Mouse (Mus musculus) neural tube, embryonic 15.5 days (tissue): ENCODE results near the gene St8sia6. TPM values are rescaled to one million over a fixed set of nuclear protein-coding genes. Genes with fewer than 3 reads are reported as not detected.
"Not testable (repeated sequence)": the region's sequence is repeated elsewhere in the genome, so short reads cannot be mapped to it uniquely, and the experiment has no call there.

Source experiments
- ATAC-seq: fragments of 200-750 bp; cut with Nextera tagmentation; 2 replicates; pipeline ENCODE4 v1.8.0; 2017; ENCODE audit warnings: mild to moderate bottlenecking, moderate TSS enrichment, moderate library complexity; ENCODE audit not compliant: low FRiP score
- H3K27ac ChIP-seq: fragments of 300-500 bp; sonication (generic); replicated peaks from 2 replicates; pipeline ENCODE4 v1.5.1; 2015; ENCODE audit warnings: mild to moderate bottlenecking, inconsistent platforms
- H3K27me3 ChIP-seq: fragments of 300-500 bp; sonication (generic); replicated peaks from 2 replicates; pipeline ENCODE4 v1.6.1; 2015; ENCODE audit warnings: inconsistent platforms
- H3K36me3 ChIP-seq: fragments of 300-500 bp; sonication (generic); 2 replicates; pipeline ENCODE4 v1.6.1; 2015; ENCODE audit warnings: inconsistent platforms
- H3K4me1 ChIP-seq: fragments of 300-500 bp; sonication (generic); 2 replicates; pipeline ENCODE4 v1.6.1; 2015; ENCODE audit warnings: inconsistent platforms
- H3K4me2 ChIP-seq: fragments of 300-500 bp; sonication (generic); 2 replicates; pipeline ENCODE4 v1.6.1; 2015; ENCODE audit warnings: inconsistent platforms, mild to moderate bottlenecking, moderate library complexity
- H3K4me3 ChIP-seq: fragments of 300-500 bp; sonication (generic); replicated peaks from 2 replicates; pipeline ENCODE4 v1.5.1; 2015; ENCODE audit warnings: mild to moderate bottlenecking, inconsistent platforms
- H3K9ac ChIP-seq: fragments of 300-500 bp; sonication (generic); replicated peaks from 2 replicates; pipeline ENCODE4 v1.6.1; 2015; ENCODE audit warnings: mild to moderate bottlenecking, inconsistent platforms
- H3K9me3 ChIP-seq: fragments of 300-500 bp; sonication (generic); replicated peaks from 2 replicates; pipeline ENCODE4 v1.6.1; 2016; ENCODE audit warnings: inconsistent platforms
- WGBS: fragments of 180-500 bp; shearing (Covaris S2); methylation state at CpG from one replicate; pipeline ENCODE4 v1.1.7; 2015; ENCODE audit warnings: mixed read lengths; 5-methylcytosine and 5-hydroxymethylcytosine counted together
- polyA plus RNA-seq: library from polyadenylated mRNA; unstranded; fragments of >200 nt; fragmentation: Nextera tagmentation; extraction: Ambion mirVana; gene quantifications from 2 replicates; pipeline ENCODE4 v1.2.1, GENCODE M21; 2015

St8sia6 gene
- polyA plus RNA-seq, 1 experiment from 2014 or later, result 2.3 TPM

DNA sequence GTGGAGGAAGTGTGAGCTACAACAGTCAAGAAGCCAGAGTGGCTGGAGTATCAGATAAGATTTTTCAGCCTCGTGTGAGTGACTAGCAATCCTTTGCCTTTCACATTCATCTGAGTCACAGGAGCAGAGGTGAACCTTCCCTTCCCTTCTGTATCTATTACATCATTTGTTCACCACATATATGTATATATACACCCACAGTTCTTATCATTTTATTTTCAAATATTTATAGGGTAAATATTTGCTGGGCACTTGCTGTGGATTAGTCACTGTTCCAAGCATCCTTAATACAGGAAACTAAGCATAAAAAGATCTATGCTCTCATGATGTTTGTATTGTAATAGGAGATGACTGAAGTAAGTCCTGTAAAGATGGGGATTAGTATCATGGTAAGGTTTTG, 85.1 kb downstream of the St8sia6 start:
- H3K9me3 ChIP-seq, result no peaks in the 10 kb centered on the region
- ATAC-seq, result no peak
- H3K27me3 ChIP-seq, result no peaks in the 10 kb centered on the region
- 86% methylated on average over 1 of the region's 1 CpGs for WGBS
- H3K36me3 ChIP-seq, result no peaks in the 10 kb centered on the region
- H3K4me2 ChIP-seq, result no peak overlapping the region
- no peak overlapping the region for H3K4me3 ChIP-seq
- H3K9ac ChIP-seq, result no peak overlapping the region
- no peak overlapping the region for H3K27ac ChIP-seq
- no peaks in the 10 kb centered on the region for H3K4me1 ChIP-seq

DNA sequence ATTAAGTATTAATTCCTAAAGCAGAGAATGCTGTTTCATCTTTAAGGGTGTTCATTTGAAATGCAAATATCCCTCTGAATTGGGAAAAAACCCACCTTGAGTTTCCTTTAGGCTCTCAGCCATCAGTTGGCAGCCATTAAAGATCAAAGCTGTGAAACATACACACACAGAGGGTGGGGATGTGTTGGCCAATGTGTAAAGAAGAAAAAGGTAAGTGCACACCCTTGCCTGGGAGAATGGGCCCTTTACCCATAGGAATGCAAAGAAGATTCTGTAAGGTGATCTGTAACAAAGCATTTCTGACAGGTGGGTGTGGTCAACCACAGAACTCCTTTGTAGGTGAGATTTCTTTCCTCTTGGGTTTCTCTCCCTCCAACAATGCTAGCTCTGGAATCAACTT, 96.3 kb downstream of the St8sia6 start:
- ATAC-seq, result no peak
- H3K27ac ChIP-seq, result no peak overlapping the region
- H3K36me3 ChIP-seq, result no peaks in the 10 kb centered on the region
- no peaks in the 10 kb centered on the region for H3K4me1 ChIP-seq
- no peaks in the 10 kb centered on the region for H3K27me3 ChIP-seq
- H3K9ac ChIP-seq, result no peak overlapping the region
- H3K4me3 ChIP-seq, result no peak overlapping the region
- H3K4me2 ChIP-seq, result no peak overlapping the region
- no peaks in the 10 kb centered on the region for H3K9me3 ChIP-seq

GRCm38 (mm10) chr2:13694417-13694816, 99.4 kb downstream of the St8sia6 start:
- no peaks in the 10 kb centered on the region for H3K27me3 ChIP-seq
- H3K36me3 ChIP-seq, result no peaks in the 10 kb centered on the region
- peak; percentile 41; the same call in 1 of the 2 replicates for ATAC-seq
- H3K4me2 ChIP-seq, result no peak overlapping the region
- no peak overlapping the region for H3K27ac ChIP-seq
- H3K9ac ChIP-seq, result no peak overlapping the region
- no peaks in the 10 kb centered on the region for H3K4me1 ChIP-seq
- WGBS, result 72% methylated on average over 2 of the region's 2 CpGs
- H3K4me3 ChIP-seq, result no peak overlapping the region
- H3K9me3 ChIP-seq, result no peaks in the 10 kb centered on the region

DNA sequence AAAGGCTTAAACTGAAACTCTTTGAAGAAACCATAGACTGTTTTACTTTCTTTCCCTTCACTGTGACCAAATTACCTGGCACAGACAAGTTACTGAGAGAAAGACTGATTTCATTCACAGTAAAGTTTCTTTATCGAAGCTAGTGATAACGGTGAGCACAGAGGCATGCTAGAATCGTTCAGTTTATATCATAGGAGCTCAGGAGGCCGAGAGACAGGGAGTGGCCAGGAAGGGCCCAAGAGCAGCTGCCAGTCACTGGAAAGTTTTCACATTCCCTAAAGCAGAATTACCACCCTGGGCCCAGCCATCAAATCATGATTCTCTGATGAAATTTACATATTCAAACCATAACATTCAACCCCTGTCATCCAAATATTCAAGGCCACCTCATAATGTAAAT, 109.5 kb downstream of the St8sia6 start:
- peaks cover 8% of the 10 kb centered on the region; the same call in 1 of the 2 replicates for H3K4me1 ChIP-seq
- H3K27me3 ChIP-seq, result no peaks in the 10 kb centered on the region
- H3K9ac ChIP-seq, result no peak overlapping the region
- no peak overlapping the region for H3K4me3 ChIP-seq
- H3K36me3 ChIP-seq, result no peaks in the 10 kb centered on the region
- no peaks in the 10 kb centered on the region for H3K9me3 ChIP-seq
- H3K4me2 ChIP-seq, result no peak overlapping the region
- no peak for ATAC-seq
- no peak overlapping the region for H3K27ac ChIP-seq
- 81% methylated on average over 4 of the region's 4 CpGs for WGBS

- Histone ChIP-seq H3K9ac (no peak overlapping the region), H3K4me3 (no peak overlapping the region), H3K27ac (no peak overlapping the region), H3K9me3 (no peaks in the 10 kb centered on the region), H3K4me1 (peaks cover 8% of the 10 kb centered on the region; the same call in 1 of the 2 replicates), H3K4me2 (no peak overlapping the region), H3K36me3 (no peaks in the 10 kb centered on the region), H3K27me3 (no peaks in the 10 kb centered on the region)
- WGBS, result 44% methylated on average over 2 of the region's 2 CpGs
- ATAC-seq, result no peak; the same call in 1 of the 2 replicates
Measured at GRCm38 (mm10) chr2:13683205-13683570, 110.7 kb downstream of the St8sia6 start.

DNA sequence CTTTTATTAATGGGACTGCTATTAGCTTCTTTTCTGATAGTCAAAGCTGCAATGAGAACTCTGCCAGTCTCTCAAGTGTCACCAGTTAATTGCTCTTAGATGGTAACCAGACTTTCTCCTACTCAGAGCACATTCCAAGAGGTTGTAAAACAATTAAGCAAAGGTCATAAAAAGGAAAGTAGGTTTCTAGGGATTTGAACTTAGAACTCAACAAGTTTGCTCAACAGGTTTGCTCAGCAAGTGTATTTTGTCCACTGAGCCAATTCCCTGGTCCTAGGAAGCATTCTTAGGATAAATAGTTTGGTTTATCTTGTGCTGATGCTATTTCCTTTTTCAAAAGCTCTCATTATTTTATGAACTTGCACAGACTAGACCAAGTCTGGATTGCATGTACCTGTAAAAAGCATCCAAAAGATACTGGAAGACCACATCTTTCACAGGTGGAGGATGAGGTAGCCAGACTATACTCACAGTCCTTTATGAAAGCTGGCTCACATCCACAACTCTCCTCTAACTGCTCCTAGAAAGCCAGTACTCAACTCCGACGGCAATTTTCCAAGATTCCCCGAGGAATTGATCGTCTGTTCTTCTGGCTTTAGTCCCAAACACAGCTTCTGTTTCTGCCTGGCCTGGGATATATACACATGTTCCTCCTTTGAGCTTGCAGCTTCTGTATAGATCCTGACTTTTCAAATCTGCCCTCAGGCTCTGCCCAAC, 111.2 kb downstream of the St8sia6 start:
- Histone ChIP-seq H3K4me3 (no peak overlapping the region), H3K36me3 (no peaks in the 10 kb centered on the region), H3K27ac (no peak overlapping the region), H3K9ac (no peak overlapping the region), H3K4me1 (peaks cover 8% of the 10 kb centered on the region; the same call in 1 of the 2 replicates), H3K4me2 (no peak overlapping the region), H3K9me3 (no peaks in the 10 kb centered on the region), H3K27me3 (no peaks in the 10 kb centered on the region)
- WGBS, result 38% methylated on average over 4 of the region's 4 CpGs
- peak; percentile 68 for ATAC-seq

DNA sequence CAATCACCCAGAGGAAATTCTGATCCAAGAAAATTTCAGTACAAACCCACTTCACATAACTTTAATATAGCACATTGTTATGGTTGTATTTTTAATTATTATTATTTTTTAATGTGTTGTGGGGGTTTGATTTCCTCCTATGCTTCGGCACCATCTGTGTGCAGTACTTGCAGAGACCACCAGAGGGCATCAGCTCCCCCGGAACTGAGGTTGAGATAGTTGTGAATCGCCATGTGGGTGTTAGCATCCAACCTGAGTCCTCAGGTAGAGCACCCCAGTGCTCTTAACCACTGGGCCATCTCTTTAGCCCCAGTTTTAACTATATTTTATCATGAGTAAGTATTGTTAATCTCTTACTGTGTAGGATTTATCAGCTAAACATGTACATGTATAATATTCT, 120.9 kb downstream of the St8sia6 start:
- WGBS, result 68% methylated on average over 3 of the region's 3 CpGs
- ATAC-seq, result no peak
- Histone ChIP-seq H3K4me2 (no peak overlapping the region), H3K4me3 (no peak overlapping the region), H3K27me3 (no peaks in the 10 kb centered on the region), H3K9me3 (no peaks in the 10 kb centered on the region), H3K27ac (no peak overlapping the region), H3K36me3 (no peaks in the 10 kb centered on the region), H3K4me1 (no peaks in the 10 kb centered on the region), H3K9ac (no peak overlapping the region)

GRCm38 (mm10) chr2:13672426-13672825, 121.4 kb downstream of the St8sia6 start:
- Histone ChIP-seq H3K9me3 (no peaks in the 10 kb centered on the region), H3K4me2 (no peak overlapping the region), H3K27ac (no peak overlapping the region), H3K4me3 (no peak overlapping the region), H3K36me3 (no peaks in the 10 kb centered on the region), H3K9ac (no peak overlapping the region), H3K27me3 (no peaks in the 10 kb centered on the region), H3K4me1 (no peaks in the 10 kb centered on the region)
- 82% methylated on average over 12 of the region's 12 CpGs for WGBS
- no peak for ATAC-seq

- WGBS, result 39% methylated on average over 1 of the region's 1 CpGs
- no peak overlapping the region for H3K4me3 ChIP-seq
- no peaks in the 10 kb centered on the region for H3K27me3 ChIP-seq
- no peaks in the 10 kb centered on the region for H3K36me3 ChIP-seq
- no peak overlapping the region for H3K9ac ChIP-seq
- no peak overlapping the region for H3K27ac ChIP-seq
- H3K4me1 ChIP-seq, result peaks cover 3% of the 10 kb centered on the region
- no peaks in the 10 kb centered on the region for H3K9me3 ChIP-seq
- ATAC-seq, result no peak
- no peak overlapping the region for H3K4me2 ChIP-seq
Measured at GRCm38 (mm10) chr2:13634866-13635265, 159.0 kb downstream of the St8sia6 start.

DNA sequence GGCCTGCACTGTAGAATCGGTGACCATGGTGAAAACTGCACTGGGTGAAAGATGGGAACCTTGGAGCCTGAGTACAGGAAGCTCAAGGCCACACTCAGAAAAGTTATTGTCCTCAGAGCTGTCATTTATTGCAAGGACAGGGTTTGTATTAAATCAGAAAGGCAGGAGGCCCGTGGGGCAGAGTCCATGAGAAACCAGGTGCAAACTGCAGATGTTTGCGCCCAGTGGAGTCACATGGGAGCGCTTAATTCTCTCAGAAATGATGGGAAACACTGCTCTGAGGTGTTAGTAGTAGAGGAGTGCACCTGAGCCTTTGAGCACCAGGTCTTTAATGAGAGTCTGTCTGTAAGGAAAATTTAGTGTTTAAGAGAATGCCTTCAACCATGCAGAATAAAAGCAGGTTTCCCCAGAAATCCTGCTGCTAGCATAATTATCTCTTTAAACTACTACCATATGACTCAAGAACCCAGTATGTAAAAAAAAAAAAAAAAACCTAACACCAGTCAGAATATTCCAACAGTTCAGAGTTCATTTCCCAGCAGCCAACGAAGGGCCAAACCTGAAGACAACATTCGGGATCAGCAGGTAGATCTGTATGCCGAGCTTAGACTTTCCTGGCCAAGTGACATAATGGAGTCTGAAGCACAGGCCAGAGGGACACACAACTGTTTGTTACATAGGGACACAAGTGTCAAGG, 163.6 kb downstream of the St8sia6 start:
- H3K9me3 ChIP-seq, result no peaks in the 10 kb centered on the region
- 62% methylated on average over 7 of the region's 7 CpGs for WGBS
- peak; percentile 63 for ATAC-seq
- H3K27ac ChIP-seq, result no peak overlapping the region
- peaks cover 3% of the 10 kb centered on the region for H3K4me1 ChIP-seq
- no peaks in the 10 kb centered on the region for H3K27me3 ChIP-seq
- H3K9ac ChIP-seq, result no peak overlapping the region
- H3K4me2 ChIP-seq, result no peak overlapping the region
- no peak overlapping the region for H3K4me3 ChIP-seq
- H3K36me3 ChIP-seq, result no peaks in the 10 kb centered on the region

- H3K27me3 ChIP-seq, H3K9ac ChIP-seq, H3K4me2 ChIP-seq, H3K9me3 ChIP-seq, H3K27ac ChIP-seq, H3K36me3 ChIP-seq, H3K4me3 ChIP-seq, ATAC-seq, H3K4me1 ChIP-seq: not testable (repeated sequence)
- 71% methylated on average over 5 of the region's 5 CpGs for WGBS
Measured at GRCm38 (mm10) chr2:13603636-13604035, 190.2 kb downstream of the St8sia6 start.

DNA sequence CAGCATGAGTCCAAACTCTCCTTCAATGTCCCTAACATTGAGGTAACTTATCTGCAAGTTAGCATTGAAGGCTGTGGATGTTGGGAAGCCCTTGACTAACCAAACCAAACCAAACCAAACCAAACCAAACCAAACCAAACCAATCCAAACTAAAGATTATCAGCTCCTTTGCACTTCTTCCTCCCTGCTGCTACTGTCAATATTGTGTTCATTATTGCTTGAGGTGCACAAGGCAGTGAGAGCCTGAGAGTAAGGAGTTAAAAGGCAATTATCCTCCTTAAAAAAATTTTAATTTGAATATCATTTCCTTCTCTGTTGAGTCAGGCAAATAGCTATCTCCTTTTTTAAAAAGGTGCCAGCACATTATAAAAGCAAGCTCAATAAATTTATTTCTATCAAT, 190.8 kb downstream of the St8sia6 start:
- no peaks in the 10 kb centered on the region for H3K36me3 ChIP-seq
- no peak for ATAC-seq
- H3K4me1 ChIP-seq, result no peaks in the 10 kb centered on the region
- no peak overlapping the region for H3K4me3 ChIP-seq
- no peaks in the 10 kb centered on the region for H3K9me3 ChIP-seq
- H3K9ac ChIP-seq, result no peak overlapping the region
- H3K4me2 ChIP-seq, result no peak overlapping the region
- no peak overlapping the region for H3K27ac ChIP-seq
- H3K27me3 ChIP-seq, result no peaks in the 10 kb centered on the region
